Mouse (Mus musculus) neural tube, embryonic 12.5 days (tissue): ENCODE measurements around the gene Oas2. TPM values are rescaled to one million over a fixed set of nuclear protein-coding genes. Genes with fewer than 3 reads are reported as not detected.
"Not testable (repeated sequence)": the region's sequence is repeated elsewhere in the genome, so short reads cannot be mapped to it uniquely, and the experiment has no call there.

Source experiments
- ATAC-seq: fragments of 200-750 bp; cut with Nextera tagmentation; 2 replicates; pipeline ENCODE4 v1.8.0; 2017; ENCODE audit warnings: low read depth, mild to moderate bottlenecking, moderate TSS enrichment, moderate library complexity; ENCODE audit not compliant: low FRiP score
- H3K27ac ChIP-seq: fragments of 300-500 bp; sonication (generic); 2 replicates; pipeline ENCODE4 v1.5.1; 2016
- H3K27me3 ChIP-seq: fragments of 300-500 bp; sonication (generic); replicated peaks from 2 replicates; pipeline ENCODE4 v1.6.1; 2016; ENCODE audit warnings: mild to moderate bottlenecking
- H3K36me3 ChIP-seq: fragments of 300-500 bp; sonication (generic); 2 replicates; pipeline ENCODE4 v1.6.1; 2016; ENCODE audit warnings: mild to moderate bottlenecking
- H3K4me1 ChIP-seq: fragments of 300-500 bp; sonication (generic); 2 replicates; pipeline ENCODE4 v1.6.1; 2016
- H3K4me2 ChIP-seq: fragments of 300-500 bp; sonication (generic); replicated peaks from 2 replicates; pipeline ENCODE4 v1.6.1; 2016; ENCODE audit warnings: mild to moderate bottlenecking
- H3K4me3 ChIP-seq: fragments of 300-500 bp; sonication (generic); 2 replicates; pipeline ENCODE4 v1.5.1; 2016
- H3K9ac ChIP-seq: fragments of 300-500 bp; sonication (generic); 2 replicates; pipeline ENCODE4 v1.6.1; 2016; ENCODE audit warnings: mild to moderate bottlenecking
- H3K9me3 ChIP-seq: fragments of 300-500 bp; sonication (generic); 2 replicates; pipeline ENCODE4 v1.6.1; 2016; ENCODE audit warnings: mild to moderate bottlenecking
- WGBS: fragments of 180-500 bp; shearing (Covaris S2); methylation state at CpG from one replicate; pipeline ENCODE4 v1.1.7; 2016; 5-methylcytosine and 5-hydroxymethylcytosine counted together
- polyA plus RNA-seq: library from polyadenylated mRNA; unstranded; fragments of >200 nt; fragmentation: Nextera tagmentation; extraction: Ambion mirVana; gene quantifications from 2 replicates; pipeline ENCODE4 v1.2.1, GENCODE M21; 2016

Oas2 gene
- 0.09 and 0.19 TPM in 2 replicates for polyA plus RNA-seq

GRCm38 (mm10) chr5:120749688-120750087, at the start of gene Oas2:
Gene Oas2, minus strand, starts transcription at chr5:120749853.
- Histone ChIP-seq H3K27ac (no peak within 1 kb of the TSS), H3K27me3 (no peaks in the 10 kb centered on the region), H3K4me3 (no peak within 1 kb of the TSS), H3K9ac (no peak within 1 kb of the TSS), H3K4me1 (no peaks in the 10 kb centered on the region), H3K36me3 (no peaks in the 10 kb centered on the region), H3K4me2 (no peak within 1 kb of the TSS), H3K9me3 (no peaks in the 10 kb centered on the region)
- ATAC-seq: no peak
- 72% methylated on average over 5 of the region's 5 CpGs for WGBS

GRCm38 (mm10) chr5:120798943-120799342, 49.3 kb upstream of the Oas2 start:
- H3K4me3 ChIP-seq, H3K27me3 ChIP-seq, H3K36me3 ChIP-seq, H3K4me2 ChIP-seq, H3K4me1 ChIP-seq, ATAC-seq, H3K9ac ChIP-seq, H3K9me3 ChIP-seq, H3K27ac ChIP-seq: not testable (repeated sequence)
- WGBS: 77% methylated on average over 2 of the region's 2 CpGs

DNA sequence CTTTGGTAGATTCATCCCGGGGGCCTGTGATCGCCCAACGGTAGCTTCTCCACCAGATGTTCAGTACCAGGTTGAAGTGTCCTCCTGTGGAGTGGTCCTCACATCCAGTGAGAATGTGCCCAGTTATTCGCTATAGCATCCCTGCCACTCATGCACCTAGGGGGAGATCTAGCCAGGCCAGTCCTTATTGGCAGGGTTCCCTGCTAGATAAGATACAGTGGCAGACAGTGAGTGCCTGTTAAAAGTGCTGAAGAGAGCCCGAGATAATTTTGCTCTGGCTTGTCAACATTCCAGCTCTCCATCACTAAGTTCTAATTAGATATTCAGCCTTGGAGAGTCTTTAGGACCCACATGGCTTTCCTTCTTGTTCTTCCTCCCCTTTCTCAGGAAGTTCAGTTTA, 48.5 kb upstream of the Oas2 start:
- WGBS: 81% methylated on average over 5 of the region's 5 CpGs

GRCm38 (mm10) chr5:120795480-120796034, 45.9 kb upstream of the Oas2 start, which contains the start of gene Oas1e:
Gene Oas1e, minus strand, starts transcription at chr5:120795530.
- H3K36me3 ChIP-seq, H3K9ac ChIP-seq, H3K4me3 ChIP-seq, H3K9me3 ChIP-seq, H3K27ac ChIP-seq, H3K4me2 ChIP-seq, ATAC-seq, H3K4me1 ChIP-seq, H3K27me3 ChIP-seq: not testable (repeated sequence)
- 67% methylated on average over 9 of the region's 9 CpGs for WGBS

More for the DNA sequence above, 48.5 kb upstream of the Oas2 start:
- not testable (repeated sequence) for H3K27ac ChIP-seq, H3K27me3 ChIP-seq, H3K9me3 ChIP-seq, H3K36me3 ChIP-seq, ATAC-seq, H3K9ac ChIP-seq, H3K4me1 ChIP-seq, H3K4me3 ChIP-seq, H3K4me2 ChIP-seq

DNA sequence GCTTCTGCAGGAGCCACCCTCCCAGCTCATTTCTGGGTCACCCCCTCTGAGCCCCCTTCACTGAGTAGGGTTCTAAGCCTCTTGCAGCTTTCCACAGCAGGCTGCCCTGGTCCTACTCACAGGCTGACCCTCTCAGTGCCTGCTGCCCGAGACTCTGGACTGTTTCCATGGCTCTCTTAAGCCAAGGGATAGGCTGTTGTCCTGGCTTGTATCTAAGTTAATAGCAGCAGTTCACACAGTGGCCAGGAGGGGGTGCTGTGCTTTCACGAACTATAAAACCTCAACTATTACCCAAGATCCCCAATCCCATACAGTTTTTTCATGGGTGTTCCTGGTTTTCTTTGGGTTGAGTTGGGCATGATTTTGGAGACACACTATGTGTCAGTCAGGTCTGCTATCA, 43.4 kb upstream of the Oas2 start:
- no peaks in the 10 kb centered on the region for H3K4me1 ChIP-seq
- no peak overlapping the region for H3K27ac ChIP-seq
- no peak overlapping the region for H3K4me2 ChIP-seq
- no peak for ATAC-seq
- no peaks in the 10 kb centered on the region for H3K36me3 ChIP-seq
- H3K27me3 ChIP-seq: no peaks in the 10 kb centered on the region
- H3K9ac ChIP-seq: no peak overlapping the region
- H3K9me3 ChIP-seq: no peaks in the 10 kb centered on the region
- H3K4me3 ChIP-seq: no peak overlapping the region
- 30% methylated on average over 2 of the region's 2 CpGs for WGBS

DNA sequence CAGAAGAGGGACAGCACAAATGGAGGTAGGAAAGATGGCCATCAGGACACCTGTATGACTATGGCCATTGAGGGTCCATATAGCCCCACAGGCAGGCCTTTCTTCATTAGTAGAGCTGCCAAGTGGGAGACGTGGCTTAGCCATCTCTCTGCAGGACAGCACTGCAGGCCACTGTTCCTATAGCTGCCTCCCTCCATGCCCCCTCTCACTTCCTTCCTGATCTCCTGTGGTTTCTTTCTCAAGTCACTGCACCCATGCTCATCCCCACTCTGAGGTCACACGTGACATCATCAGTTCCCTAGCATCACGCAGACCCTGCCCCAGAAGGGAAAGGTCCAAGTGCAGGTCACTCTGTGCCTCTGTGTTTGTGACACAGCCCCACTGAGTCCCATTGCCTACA, 37.4 kb upstream of the Oas2 start:
- no peak for ATAC-seq
- Histone ChIP-seq H3K9me3 (no peaks in the 10 kb centered on the region), H3K27ac (no peak overlapping the region), H3K27me3 (no peaks in the 10 kb centered on the region), H3K9ac (no peak overlapping the region), H3K4me2 (no peak overlapping the region), H3K4me1 (no peaks in the 10 kb centered on the region), H3K36me3 (no peaks in the 10 kb centered on the region), H3K4me3 (no peak overlapping the region)
- WGBS: 73% methylated on average over 3 of the region's 3 CpGs

DNA sequence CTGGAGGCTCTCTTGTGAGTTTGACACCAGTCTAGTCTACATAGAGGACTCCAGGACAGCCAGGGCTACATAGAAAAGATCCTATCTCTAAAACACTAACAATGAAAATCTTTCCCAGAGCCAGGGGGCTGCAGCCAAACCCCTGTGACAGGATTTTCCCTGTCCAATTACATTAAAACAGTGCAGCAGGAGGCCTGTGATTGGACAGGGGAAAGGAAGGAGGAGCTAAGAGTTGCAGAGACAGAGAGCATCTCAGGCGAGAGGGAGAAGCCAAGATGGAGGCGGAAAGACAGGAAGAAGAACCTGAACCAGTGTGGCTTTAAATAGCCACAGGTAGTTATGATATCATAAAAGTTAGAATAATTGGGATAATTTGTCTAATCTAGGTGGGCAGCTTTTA, 32.8 kb upstream of the Oas2 start:
- Histone ChIP-seq H3K27me3 (no peaks in the 10 kb centered on the region), H3K36me3 (no peaks in the 10 kb centered on the region), H3K27ac (no peak overlapping the region), H3K4me3 (no peak overlapping the region), H3K9ac (no peak overlapping the region), H3K4me1 (no peaks in the 10 kb centered on the region), H3K4me2 (no peak overlapping the region), H3K9me3 (no peaks in the 10 kb centered on the region)
- ATAC-seq: no peak
- 78% methylated on average over 2 of the region's 2 CpGs for WGBS

DNA sequence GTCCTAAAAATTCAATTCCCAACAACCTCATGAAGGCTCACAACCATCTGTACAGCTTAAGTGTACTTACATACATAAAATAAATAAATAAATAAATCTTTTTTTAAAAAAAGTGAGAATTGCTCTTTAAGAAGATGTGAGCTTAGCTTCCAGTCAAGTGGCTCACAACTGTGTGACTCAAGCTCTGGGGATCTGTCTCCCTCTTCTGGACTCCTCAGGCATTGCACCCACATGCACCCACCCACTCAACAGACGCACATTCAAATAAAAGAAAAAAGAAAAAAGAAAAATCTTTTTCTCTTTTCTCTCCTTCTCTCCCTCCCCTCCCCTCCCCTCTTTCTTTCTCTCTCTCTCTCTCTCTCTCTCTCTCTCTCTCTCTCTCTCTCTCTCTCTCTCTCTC, 32.0 kb upstream of the Oas2 start:
- no peak for ATAC-seq
- Histone ChIP-seq H3K4me2 (no peak overlapping the region), H3K27me3 (no peaks in the 10 kb centered on the region), H3K36me3 (no peaks in the 10 kb centered on the region), H3K27ac (no peak overlapping the region), H3K9me3 (no peaks in the 10 kb centered on the region), H3K4me3 (no peak overlapping the region), H3K9ac (no peak overlapping the region), H3K4me1 (no peaks in the 10 kb centered on the region)
- WGBS: 79% methylated on average over 1 of the region's 1 CpGs

DNA sequence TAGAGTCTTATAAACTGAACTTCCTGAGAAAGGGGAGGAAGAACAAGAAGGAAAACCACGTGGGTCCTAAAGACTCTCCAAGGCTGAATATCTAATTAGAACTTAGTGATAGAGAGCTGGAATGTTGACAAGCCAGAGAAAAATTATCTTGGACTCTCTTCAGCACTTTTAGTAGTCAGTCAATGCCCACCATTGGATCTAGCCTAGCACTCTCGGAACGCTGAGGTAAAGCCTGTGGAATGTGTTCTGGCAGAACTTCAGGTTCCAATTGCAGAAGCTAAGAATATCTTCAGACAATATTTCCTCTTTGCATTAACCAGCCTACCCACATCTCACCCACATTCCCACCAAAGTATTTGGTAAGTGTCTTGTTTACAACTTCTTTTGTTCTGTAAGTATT, 30.3 kb upstream of the Oas2 start:
- no peak for ATAC-seq
- Histone ChIP-seq H3K9me3 (no peaks in the 10 kb centered on the region), H3K4me2 (no peak overlapping the region), H3K27ac (no peak overlapping the region), H3K36me3 (no peaks in the 10 kb centered on the region), H3K9ac (no peak overlapping the region), H3K4me3 (no peak overlapping the region), H3K4me1 (no peaks in the 10 kb centered on the region), H3K27me3 (no peaks in the 10 kb centered on the region)
- 66% methylated on average over 3 of the region's 3 CpGs for WGBS

DNA sequence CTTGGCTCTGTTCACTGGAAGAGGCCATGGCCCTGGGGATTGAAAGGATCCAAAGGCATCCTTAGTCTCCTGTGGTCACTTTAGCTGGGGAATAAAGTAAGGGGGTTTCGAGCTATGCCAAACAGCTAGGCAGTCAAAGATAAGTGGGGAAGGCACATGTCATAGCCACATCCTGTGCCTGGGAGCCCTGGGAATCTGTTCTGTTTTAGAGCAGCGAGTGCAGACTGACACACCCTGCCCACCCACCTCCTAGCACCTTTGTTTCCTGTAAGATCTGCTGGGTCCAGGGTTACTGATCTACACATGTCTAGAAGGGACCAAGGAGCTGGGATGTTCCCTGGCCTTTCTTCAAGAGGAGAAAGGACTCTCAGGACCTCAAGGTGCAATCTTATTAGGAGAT, 29.3 kb upstream of the Oas2 start:
- Histone ChIP-seq H3K4me2 (no peak overlapping the region), H3K4me1 (no peaks in the 10 kb centered on the region), H3K27ac (no peak overlapping the region), H3K9me3 (no peaks in the 10 kb centered on the region), H3K9ac (no peak overlapping the region), H3K36me3 (no peaks in the 10 kb centered on the region), H3K27me3 (no peaks in the 10 kb centered on the region), H3K4me3 (no peak overlapping the region)
- WGBS: 83% methylated on average over 2 of the region's 2 CpGs
- no peak for ATAC-seq

DNA sequence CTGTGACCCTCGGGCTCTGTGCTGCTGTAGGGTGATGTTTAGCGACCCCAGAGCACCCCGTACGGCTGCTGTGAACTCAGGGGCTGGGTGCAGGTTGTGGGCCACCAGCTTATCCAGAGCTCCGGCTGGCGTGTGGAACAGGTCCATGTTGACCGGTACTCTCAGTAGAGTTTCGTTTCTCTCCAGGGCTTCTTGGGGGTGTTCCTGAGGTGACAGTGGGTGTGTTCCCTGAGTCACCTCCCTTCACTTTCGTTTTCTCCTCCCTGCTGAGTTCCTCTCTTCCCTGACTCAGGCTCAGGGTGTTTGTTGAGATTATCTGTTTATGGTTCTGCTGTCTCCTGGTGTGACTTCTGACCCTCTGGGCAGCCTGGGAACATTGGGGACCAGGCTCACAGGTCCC, 27.8 kb upstream of the Oas2 start, which contains the start of gene Oas3:
TSS of gene Oas3 (minus strand) at position 184 of the 400 bp plus-strand sequence.
- H3K36me3 ChIP-seq: no peaks in the 10 kb centered on the region
- no peak for ATAC-seq
- H3K27ac ChIP-seq: no peak within 1 kb of the TSS
- H3K9ac ChIP-seq: no peak within 1 kb of the TSS
- no peaks in the 10 kb centered on the region for H3K9me3 ChIP-seq
- 80% methylated on average over 9 of the region's 9 CpGs for whole genome bisulfite sequencing
- no peaks in the 10 kb centered on the region for H3K27me3 ChIP-seq
- no peak within 1 kb of the TSS for H3K4me2 ChIP-seq
- H3K4me3 ChIP-seq: no peak within 1 kb of the TSS
- H3K4me1 ChIP-seq: no peaks in the 10 kb centered on the region

DNA sequence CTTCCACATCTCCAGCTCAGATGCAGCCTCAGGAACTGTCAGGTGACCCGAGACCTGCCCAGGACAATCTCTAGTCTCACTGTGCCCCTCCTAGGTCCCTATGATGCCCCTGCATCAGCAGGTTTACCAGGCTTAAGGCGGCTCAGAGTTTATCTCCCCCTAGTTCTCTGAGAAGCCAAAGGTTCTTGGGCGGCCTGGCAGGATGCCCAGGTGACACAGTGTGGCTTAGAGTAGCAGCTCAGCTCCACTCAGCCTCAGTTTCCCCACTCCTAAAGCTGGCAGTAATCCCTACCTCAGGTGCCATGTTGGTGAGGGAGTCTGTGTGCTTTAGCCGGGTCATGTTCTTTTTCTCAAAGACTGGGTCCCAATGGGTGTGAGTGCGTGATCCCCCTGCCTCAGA, 27.1 kb upstream of the Oas2 start:
- Histone ChIP-seq H3K4me2 (no peak overlapping the region), H3K36me3 (no peaks in the 10 kb centered on the region), H3K27ac (no peak overlapping the region), H3K9ac (no peak overlapping the region), H3K4me1 (no peaks in the 10 kb centered on the region), H3K4me3 (no peak overlapping the region), H3K9me3 (no peaks in the 10 kb centered on the region), H3K27me3 (no peaks in the 10 kb centered on the region)
- no peak for ATAC-seq
- 80% methylated on average over 5 of the region's 5 CpGs for WGBS

- Histone ChIP-seq H3K9me3 (no peaks in the 10 kb centered on the region), H3K4me3 (no peak overlapping the region), H3K27me3 (no peaks in the 10 kb centered on the region), H3K27ac (no peak overlapping the region), H3K4me1 (no peaks in the 10 kb centered on the region), H3K4me2 (no peak overlapping the region), H3K36me3 (no peaks in the 10 kb centered on the region), H3K9ac (no peak overlapping the region)
- ATAC-seq: no peak
- WGBS: 85% methylated on average over 14 of the region's 14 CpGs
These were observed 25.8 kb upstream of the Oas2 start for GRCm38 (mm10) chr5:120775287-120775985.
